Mouse (Mus musculus) megakaryocyte, embryonic 14.5 days (primary cell): Measurements from ENCODE around the gene Higd1a.

ENCODE experiments used
- FLI1 ChIP-seq: IDR thresholded peaks from 2 replicates; pipeline ENCODE4 v1.6.1; 2012; ENCODE audit warnings: low read length, inconsistent platforms, mixed read lengths
- GATA1 ChIP-seq: IDR thresholded peaks from 3 replicates; pipeline ENCODE4 v1.6.1; 2012; ENCODE audit warnings: mixed read lengths, low read length, inconsistent platforms, borderline replicate concordance

- no peak for TF ChIP-seq FLI1
- no peak for TF ChIP-seq GATA1
Observed at GRCm38 (mm10) chr9:121899306-121899705, 41.1 kb upstream of the Higd1a start.
